Mouse (Mus musculus): ENCODE measurements around the gene Pitpna. TPM values are rescaled to one million over a fixed set of nuclear protein-coding genes. Genes with fewer than 3 reads are reported as not detected.
A peak's percentile ranks its signal among the peaks of the same experiment; 100 is the strongest.

Gene Pitpna
- total RNA-seq, 2 experiments from 2014 or later = 312 to 321 TPM

DNA sequence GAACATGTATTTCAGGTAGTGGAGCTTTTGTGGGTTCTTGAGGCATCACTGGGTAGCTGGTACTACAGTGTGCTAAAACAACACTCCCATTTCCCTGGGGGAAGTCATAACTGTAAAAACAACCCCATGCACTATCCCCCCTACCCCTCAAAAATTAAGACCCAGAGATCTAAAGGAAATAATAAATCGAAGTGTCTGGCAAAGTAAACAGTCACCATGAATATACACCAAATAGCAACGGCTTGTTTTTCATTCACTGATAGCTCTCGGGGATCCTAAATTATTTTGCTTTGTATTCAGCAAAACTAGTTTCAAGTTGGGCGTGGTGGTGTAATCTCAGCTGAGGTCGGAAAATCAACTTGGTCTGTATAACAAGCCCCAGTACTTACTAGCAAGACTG is 42.2 kb downstream of the Pitpna start:
- no peak for DNase-seq (ENCODE audit: low spot score in 2 of 2)

DNA sequence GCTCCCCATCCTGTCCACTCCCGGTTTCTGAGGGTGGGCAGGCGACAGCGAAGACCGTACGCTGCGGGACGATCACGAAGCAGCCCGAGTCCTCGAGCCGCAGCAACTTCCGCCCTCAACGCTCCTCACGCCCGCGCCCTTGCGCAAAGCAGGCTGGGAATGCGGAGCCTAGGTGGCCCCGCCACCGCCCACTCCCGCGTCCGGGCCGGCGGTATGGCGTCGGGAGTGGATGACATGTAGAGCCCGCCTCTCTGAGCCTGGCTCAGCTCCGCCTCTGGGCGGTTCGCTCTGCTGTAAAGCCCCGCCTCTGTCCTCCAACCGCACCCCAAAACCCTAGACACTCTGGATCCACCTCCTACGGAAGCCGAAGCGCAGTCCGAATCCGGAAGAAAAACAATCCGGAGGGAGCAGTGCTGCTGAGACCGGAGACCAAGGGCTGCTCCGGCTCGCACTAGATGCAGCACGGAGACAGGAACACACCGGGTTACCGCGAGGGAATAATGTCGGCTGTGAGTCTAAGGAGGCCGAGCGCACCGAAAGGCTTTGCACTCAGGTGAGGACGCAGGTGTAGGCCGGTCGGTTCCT is 42.8 kb downstream of the Pitpna start, which contains the start of gene Inpp5k:
Gene Inpp5k (plus strand): TSS at position 344 of the 585 bp plus-strand sequence.
- peak; percentile 93 to 98 for DNase-seq (ENCODE audit: low spot score in 2 of 2)

DNA sequence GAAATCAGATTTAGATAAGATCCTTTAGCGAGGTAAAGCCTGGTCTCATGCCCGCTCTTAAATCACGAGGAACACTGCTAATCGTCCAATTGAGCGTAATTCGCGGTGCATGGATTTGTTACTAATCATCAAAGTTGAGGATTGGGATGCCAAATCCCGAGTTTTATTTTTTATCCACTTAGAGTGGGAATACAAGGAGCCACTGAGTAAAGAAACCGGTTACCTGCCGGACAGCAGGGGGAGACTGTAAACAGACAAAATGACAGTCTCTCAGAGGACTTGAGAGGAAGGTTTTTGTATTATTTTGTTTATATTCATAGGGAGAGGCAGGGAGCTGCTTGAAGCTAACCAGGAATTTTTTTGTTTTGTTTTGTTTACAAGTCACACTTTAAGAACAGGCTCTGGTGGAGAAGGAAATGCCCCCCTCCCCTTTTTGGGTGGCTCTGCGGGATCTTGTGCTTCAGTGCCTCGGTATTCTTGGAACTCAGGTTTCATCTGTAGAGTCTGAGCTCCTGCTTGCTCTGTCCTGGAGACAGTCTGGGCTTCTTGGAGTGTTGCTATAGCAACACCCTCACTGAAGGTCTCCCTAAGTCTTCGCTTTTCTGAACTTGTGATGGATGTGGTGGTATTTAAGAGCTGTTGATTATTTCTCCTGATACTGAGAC is 43.8 kb downstream of the Pitpna start:
- no peak for DNase-seq (ENCODE audit: low spot score in 2 of 2)

DNA sequence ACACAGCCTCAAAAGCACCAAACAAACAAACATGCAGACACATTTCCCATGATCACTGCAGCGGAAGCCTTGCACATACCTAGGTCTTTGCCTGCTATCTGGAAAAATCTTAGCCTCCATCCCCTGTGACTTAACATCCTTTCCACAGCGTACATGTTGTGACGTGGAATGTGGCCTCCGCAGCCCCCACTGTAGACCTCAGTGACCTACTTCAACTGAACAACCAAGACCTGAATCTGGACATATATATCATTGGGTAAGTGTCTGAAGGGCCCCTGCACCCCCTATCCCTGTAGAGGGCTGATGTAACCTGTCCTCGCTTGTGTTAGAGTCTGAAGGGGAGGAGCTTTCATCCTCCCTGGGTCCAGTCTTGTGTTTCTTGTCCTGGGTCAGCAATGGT is 45.0 kb downstream of the Pitpna start:
- no peak for DNase-seq (ENCODE audit: low spot score in 2 of 2)

DNA sequence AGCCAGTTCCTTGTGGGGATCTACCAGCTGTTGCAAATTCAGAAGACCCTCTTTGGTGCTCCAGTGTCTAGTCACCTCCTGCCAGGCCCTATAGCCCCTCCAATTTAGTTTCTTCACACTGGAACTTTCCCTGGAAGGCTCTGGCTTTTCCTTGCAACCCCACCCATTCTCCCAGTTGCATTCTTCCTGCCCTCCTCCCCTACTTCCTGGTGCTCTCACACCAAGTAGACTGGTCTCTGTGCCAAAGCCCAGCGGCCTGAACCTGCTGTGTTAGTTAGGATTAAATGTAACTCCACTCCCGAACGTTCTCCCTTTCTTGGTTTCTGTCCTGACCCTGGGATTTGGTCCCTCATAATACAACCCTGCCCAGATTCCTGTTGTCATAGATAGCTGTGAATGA is 46.9 kb downstream of the Pitpna start:
- no peak for DNase-seq (ENCODE audit: low spot score in 2 of 2)

DNA sequence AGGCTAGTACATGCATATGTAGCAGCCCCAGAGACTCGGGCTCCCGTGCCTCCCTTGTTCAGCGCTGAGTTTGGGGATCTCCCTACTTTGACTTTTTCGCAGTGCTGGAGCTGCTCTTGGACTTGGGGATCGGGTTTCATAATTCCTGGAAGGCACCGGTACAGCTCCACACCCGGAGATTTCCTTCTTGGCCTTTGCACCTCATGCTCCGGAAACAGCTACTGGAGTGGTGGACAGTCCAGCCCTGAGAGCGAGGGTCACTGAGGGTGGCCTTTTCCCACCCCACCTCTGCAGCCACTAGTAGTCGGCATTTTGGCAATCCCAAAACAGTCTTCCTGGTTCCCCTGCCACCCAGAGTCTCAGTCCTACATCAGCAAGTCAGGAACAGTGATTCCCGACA is 47.4 kb downstream of the Pitpna start:
- no peak for DNase-seq (ENCODE audit: low spot score in 2 of 2)

DNA sequence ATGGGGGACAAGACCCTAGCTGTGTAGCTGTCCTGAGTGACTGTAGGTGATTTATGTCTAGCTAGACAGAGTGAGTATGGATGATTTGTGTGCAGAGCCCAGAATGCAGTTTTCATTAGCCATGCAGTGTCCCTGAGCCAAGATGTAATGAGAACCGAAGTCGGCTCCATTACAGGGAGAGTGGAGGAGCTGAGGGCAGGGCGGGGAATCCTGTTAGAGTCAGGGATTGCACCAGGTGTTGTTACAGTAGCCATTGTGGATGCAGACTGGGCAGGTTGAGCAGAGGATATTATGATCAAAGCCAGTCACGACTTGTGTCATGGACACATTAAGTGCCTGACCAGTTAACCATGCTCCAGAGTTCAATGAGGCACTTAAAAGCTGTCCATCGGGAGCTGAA is 55.4 kb downstream of the Pitpna start:
- DNase-seq (ENCODE audit: low spot score in 2 of 2) = no peak

DNA sequence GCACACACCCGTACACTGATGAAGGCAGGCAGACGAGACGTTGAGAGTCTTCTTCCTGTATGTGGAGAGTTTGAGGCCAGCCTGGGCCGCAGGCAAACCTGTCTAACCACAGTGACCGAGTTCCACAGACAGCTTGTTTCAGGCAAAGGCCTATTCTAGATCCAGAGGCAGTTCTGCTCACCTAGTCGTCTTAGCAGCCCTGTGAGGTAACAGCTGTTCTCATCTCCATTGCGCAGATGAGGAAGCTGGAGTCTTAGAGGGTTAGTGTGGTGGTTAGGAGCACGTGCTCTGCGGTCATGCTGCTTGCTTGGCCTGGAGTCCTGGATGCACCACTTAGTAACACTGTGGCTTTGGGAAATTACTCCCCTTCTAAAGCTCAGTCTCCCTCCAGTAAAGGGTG is 56.8 kb downstream of the Pitpna start:
- DNase-seq (ENCODE audit: low spot score in 2 of 2) = no peak

DNA sequence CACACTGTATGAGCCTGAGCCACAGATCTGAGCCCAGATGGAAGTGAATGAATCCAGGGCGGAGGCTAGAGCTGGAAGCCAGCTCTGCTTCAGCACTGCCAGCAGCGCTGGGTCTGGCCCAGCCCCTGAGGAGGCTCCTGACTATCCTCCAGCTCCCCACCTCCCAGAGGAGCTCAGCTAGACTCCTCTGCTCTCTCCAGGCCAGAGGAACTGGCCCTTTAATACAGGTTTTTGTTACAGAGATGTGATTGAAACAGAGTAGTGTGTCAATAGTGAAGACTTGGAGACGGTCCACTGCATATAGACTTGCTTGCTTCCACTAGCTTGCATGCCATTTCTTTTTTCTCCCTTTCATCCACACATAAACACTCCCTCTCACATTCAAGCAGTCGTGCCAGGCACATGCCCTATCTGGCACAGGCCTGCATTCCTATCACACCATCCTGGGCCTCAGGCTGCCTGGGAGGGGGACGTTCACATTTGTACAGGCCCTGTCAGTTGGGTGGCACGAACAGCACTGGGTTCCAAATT is 59.8 kb downstream of the Pitpna start:
- DNase-seq (ENCODE audit: low spot score in 2 of 2) = peak; percentile 67 to 84

DNA sequence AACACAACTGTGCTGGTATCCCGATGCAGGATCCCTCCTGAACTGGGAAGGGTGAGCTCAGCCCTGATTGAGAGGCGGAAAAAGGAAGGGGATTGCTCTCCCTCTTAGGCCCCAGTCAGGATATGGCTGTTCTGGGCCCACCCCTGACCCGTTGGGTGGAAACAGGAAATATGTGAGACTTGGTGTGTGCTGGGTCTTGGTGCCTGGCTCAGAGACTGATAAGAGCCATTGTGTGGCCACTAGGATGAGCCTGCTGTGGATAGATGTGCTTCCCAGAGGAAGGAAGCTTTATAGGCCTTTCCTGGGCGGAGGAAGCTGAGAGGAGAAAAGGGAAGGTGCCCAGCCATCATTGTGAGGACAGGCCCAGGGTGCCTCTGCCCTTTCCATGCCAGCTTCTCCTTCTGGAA is 61.3 kb downstream of the Pitpna start:
- DNase-seq (ENCODE audit: low spot score in 2 of 2) = no peak

DNA sequence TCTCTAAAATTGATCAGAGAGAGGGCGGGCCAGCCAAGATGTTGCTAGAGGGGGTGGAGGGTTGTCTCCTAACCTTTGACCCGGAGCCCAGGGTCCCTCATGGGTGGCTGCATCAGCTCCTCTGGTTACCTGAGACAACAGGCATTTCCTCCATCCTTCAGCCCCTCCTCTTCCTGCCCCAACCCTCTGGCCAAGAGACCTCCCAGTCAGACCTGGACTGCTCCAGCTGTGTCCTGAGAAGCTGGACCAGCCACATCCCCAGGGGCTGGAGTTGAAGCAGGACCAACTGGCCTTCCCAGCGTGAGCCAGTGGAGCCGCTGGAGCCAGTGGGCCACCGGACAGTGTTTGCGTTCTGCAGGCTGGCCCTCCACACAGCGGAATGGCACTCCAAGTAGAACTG is 62.4 kb downstream of the Pitpna start, which contains the start of gene Myo1c:
Gene Myo1c (plus strand): TSS at position 194 of the 400 bp plus-strand sequence.
- DNase-seq (ENCODE audit: low spot score in 2 of 2) = no peak

DNA sequence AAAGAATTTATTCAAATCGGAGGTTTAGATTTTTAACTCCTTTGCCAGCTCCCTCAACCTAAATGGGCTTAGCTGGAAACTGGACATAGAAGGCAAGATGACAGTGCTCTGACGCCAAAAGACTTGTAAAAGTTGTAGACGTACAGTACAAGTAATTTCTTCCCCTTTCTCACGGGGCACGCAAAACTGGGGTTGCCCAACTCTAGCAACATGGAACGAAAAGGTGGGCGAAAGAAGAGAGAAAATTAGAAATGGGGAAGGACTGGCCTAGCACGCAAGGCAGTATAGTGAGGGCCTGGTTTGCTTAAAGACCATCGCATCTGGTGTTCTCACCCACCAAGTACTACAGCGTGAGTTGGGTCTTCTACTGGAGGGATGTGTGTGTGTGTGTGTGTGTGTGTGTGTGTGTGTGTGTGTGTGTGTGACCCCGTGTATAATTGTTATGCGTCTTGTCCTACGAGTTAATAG is 63.1 kb downstream of the Pitpna start:
- no peak for DNase-seq (ENCODE audit: low spot score in 2 of 2)

DNA sequence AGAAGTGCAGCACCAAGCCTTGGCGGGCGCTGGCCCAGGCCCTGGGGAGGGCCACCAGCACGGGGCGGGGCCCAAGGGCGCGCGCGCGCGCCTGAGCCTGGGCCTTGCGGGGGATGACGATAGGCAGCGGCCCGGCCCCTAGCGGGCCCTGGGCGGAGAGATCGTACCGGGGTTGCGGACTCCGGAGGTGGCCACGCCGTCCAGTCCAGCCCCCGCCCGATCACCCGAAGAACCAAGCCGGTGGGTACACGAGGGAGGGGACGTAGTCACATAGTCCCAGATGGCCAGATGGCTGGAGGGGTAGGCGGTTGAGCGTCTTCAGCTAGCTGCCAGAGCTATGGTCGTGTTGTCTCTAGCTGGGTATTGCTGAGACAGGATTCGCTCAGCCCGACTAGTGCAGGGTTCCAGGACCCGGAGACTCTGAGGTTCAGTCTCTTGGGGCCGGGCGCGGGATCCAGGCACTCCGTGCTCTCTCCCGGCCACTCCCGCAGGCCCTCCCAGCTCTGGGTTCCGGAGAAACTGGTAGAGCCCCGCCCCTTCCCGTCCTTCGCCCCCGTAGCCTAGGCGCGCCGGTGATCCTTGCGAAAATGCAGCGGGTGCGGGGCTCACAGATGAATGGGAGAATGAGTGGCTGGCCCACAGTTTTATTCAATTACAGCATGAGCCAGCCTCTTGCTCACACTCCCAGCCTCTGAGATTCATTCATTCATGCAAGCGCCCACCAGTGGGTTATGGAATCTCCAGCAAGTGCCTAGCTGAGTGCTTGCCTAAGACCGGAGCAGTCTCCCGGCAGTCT is 63.7 kb downstream of the Pitpna start:
- peak; percentile 71 to 73 for DNase-seq (ENCODE audit: low spot score in 2 of 2)

DNA sequence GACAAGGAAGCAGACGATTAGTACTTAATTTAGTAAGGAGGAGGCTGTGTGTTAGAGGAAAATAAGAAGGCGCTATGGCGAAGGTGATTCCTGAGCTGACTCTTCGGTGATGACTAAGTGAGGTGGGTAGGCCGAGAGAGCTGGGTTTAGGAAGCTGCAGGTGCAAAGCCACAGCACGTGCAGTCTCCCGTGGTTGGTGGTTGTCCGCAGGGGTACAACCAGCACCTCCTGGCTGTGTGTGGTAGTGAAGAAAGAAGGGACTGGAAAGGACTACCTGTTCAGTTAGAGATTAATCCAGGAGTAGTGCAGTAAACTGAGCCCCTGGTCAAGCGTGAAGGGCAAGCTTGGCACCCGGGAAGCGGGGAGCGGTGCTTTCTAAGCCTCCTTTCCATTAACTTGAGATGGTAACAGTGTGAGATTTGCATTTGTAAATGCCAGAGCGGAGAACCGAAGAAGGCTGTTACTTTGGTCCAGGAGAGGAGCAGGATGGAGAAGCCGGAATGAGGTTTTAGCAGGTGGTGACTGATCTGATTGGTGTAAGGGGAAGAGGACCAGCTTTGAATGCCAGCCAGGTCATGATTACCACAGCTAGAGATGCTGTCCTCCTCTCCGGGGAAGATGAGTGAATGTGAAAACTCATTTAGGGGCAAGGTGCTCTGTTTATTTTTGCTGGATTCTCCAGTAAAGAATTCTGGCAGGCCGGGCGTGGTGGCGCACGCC is 64.5 kb downstream of the Pitpna start:
- DNase-seq (ENCODE audit: low spot score in 2 of 2) = no peak

DNA sequence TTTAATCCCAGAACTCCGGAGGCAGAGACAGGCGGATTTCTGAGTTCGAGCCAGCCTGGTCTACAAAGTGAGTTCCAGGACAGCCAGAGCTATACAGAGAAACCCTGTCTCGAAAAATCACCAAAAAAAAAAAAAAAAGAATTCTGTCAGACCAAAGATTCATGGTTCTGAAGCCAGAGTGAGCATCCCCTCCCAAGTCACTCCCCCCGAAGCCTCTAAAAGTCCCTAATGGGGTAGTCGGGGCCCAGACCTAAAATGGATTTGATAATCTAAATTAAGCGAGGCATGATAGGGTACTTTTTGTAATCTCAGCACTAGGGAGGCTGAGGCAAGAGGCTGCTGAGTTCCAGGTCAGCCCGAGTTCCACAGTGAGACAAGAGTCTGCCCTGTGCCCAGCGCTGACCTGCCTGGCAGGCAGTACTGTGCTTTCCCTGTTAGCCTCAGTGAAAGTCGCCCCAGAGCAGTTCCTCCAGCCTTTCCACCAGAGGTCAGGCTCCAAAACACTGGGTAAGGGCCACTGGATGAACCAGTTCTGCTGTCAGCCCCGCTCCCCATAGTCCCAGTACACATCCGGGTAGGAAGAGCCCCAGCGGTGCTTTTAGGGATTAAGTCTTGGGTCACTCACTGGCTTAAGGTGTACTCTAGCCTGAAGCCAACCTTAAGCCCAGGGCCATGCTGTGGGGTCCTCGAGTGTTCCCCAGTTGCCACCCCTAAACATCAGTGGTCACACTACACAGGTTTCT is 65.2 kb downstream of the Pitpna start:
- DNase-seq (ENCODE audit: low spot score in 2 of 2) = no peak

DNA sequence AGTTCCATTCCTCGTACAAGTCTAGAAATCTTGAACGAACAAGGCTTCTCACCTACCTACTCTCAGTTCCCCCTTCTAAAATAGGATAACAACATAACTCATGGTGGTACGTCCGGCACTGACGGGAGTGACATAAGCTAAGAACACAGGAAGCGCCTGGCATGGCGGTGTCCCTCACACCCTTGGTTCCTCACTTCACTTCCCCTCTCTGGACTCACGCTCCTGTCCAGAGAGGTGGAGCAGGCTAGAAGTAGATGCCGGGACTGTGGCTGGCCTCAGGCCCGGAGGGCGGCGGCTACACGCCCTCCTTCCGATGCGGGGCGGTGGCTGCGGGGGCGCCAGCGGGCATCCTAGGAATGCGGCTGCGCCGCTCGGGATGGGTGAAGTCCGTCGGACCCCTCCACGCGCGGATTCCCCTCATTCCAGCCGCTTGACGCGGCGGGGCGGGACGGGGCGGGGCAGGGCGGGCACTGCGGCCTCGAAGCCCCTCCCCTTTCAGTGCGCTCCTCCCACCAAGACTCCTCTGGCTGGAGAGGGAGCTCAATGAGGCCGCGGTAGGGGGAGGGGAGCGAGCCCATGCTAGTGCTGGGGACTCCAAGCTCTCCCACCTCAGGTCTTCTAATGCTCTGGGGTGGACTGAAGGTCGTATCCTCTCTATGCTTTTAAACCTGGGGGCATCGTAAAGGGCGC is 66.0 kb downstream of the Pitpna start:
- DNase-seq (ENCODE audit: low spot score in 2 of 2) = peak in 1 of 2 experiments; percentile 49

DNA sequence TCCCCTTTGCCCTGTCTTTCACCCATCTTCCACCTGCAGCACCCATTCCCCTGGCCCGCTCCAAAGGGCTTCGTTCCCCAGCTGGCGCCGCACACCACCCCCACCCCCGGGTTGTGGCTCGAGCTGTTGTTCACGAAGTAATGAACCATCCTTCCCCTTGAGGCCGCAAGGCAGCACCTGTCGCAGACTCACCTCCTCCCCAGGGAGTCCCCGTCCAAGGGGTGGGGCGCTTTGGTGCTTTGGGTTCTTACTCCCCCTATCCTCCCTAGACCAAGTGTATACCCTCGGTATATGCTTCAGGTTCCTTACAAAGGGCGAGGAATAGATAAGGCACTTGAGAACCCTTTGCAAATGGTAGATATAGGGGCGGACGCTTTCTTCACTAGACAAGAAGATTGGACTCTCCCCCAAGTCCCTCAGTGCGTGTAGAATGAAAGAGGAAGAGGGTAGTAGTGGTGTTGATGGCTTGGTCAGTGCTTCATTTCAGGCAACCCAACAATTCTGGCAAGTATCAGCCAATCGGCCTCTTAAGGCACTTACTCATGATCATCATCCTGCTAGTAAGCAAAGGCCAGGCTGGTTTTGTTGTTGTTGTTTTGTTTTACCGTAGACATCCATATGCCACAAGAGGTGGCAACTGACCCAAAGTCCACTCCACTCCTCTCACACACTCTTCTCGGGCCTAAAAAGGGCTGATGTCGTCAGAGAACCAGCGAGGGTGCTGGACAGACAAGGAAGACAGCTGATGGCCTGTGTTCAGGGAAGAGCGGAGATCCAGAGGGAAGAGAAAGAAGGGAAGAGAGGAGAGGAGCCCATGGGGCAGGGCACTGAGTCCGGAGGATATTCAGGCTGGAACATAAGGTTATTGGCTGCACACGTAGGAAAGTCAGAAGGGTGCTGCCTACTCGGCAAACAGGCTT is 66.8 kb downstream of the Pitpna start:
- DNase-seq (ENCODE audit: low spot score in 2 of 2) = no peak

DNA sequence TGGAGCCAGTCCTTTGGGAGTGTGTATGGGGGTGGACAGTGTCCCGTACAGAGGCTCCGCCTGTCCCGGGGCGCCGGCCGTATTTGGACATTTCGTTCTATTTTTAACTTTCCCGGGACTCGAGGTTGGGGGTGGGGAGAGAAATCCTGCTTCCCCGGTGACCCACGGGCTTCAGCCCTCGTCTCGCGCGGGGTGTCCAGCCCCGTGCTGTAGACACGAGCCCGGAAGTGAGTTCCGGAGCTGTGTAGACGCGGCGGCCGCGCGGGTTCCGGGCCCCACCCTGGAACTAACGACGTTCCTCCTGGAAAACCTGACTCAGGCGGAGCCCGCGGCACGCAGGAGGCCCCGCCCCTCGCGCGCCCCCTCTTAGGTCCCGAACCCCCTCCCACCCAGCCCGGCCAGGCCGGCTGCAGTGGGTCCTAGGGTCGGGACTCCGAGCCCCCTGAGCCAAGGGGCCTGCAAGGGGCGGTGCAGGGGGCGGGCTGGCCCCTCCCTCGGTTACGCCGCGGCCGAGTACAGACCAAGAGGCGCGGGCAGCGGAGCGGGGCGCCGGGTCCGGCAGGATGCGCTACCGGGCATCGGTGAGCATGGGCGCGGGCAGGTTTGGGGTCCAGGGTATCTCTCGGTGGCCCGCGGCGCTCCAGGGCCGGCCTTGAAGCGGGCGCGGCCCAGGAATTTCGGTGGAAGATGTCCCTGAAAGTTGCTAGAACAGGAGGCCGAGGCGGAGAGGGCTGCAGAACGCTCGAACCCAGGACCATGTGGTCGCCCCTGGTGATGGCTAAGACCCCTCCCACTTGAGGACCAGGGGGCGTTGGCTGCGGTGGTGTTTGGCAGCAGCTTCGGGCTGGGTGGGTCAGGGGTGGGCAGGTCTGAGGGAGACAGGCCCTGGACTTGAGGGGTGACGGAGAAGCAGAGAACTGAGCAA is 68.0 kb downstream of the Pitpna start:
- peak in 1 of 2 experiments; percentile 46 for DNase-seq (ENCODE audit: low spot score in 2 of 2)
